Mouse (Mus musculus): ENCODE results near the gene Klhl40. TPM values are rescaled to one million over a fixed set of nuclear protein-coding genes. Genes with fewer than 3 reads are reported as not detected.

The Klhl40 gene
- total RNA-seq (2021) = 1 to 10 TPM; 6.7 to 6.8 TPM
- long read RNA-seq, experiment 1, transcript Klhl40-201 (6 exons, 2,370 nt) = major isoform, 13 of 14 reads
- long read RNA-seq, experiment 1, partial matches to known transcripts = 0 of 14 reads
- long read RNA-seq, experiment 1, other reads (novel, unspliced or antisense) = 1 of 14 reads
- long read RNA-seq, experiment 2, transcript Klhl40-201 (6 exons, 2,370 nt) = major isoform, 12 of 13 reads
- long read RNA-seq, experiment 2, partial matches to known transcripts = 0 of 13 reads
- long read RNA-seq, experiment 2, other reads (novel, unspliced or antisense) = 1 of 13 reads

GRCm38 (mm10) chr9:121777484-121778065 is at the start of gene Klhl40:
Gene Klhl40 (plus strand): TSS chr9:121777607.
- intact Hi-C loops (cut with DNase I) = no loop called here
- DNase-seq = no peak

GRCm38 (mm10) chr9:121740490-121740889 is 36.9 kb upstream of the Klhl40 start:
- intact Hi-C loops (cut with DNase I) = no loop called here
- DNase-seq = no peak

GRCm38 (mm10) chr9:121741168-121741567 is 36.2 kb upstream of the Klhl40 start:
- intact Hi-C loops (cut with DNase I) = no loop called here
- DNase-seq = no peak

GRCm38 (mm10) chr9:121744051-121744450 is 33.4 kb upstream of the Klhl40 start:
- intact Hi-C loops (cut with DNase I) = no loop called here
- no peak for DNase-seq

GRCm38 (mm10) chr9:121752774-121753173 is 24.6 kb upstream of the Klhl40 start:
- intact Hi-C loops (cut with DNase I) = no loop called here

GRCm38 (mm10) chr9:121754624-121755023 is 22.8 kb upstream of the Klhl40 start:
- no peak for DNase-seq
- intact Hi-C loops (cut with DNase I) = no loop called here

More at GRCm38 (mm10) chr9:121752774-121753173, 24.6 kb upstream of the Klhl40 start:
- DNase-seq = no peak

- intact Hi-C loops (cut with DNase I) = no loop called here
- DNase-seq = no peak
Observed at GRCm38 (mm10) chr9:121756785-121757184, 20.6 kb upstream of the Klhl40 start.

GRCm38 (mm10) chr9:121757432-121757831 is 20.0 kb upstream of the Klhl40 start:
- DNase-seq = peak in 1 of 2 experiments; percentile 43
- intact Hi-C loops (cut with DNase I) = no loop called here

- intact Hi-C loops (cut with DNase I) = no loop called here
- DNase-seq = no peak
Observed at GRCm38 (mm10) chr9:121757835-121758814, 19.3 kb upstream of the Klhl40 start.

GRCm38 (mm10) chr9:121759091-121760081 is 18.0 kb upstream of the Klhl40 start, which contains the start of gene Zfp651:
Gene Zfp651 (plus strand): TSS chr9:121759330.
- peak; percentile 78 to 83 for DNase-seq
- intact Hi-C loops (cut with DNase I) = loop anchor here (5.0 kb wide), 1 partner anchor 73 kb away; no protein-coding TSS in a partner anchor

GRCm38 (mm10) chr9:121760271-121761090 is 16.9 kb upstream of the Klhl40 start:
- intact Hi-C loops (cut with DNase I) = loop anchor here (5.0 kb wide), 1 partner anchor 72 kb away; no protein-coding TSS in a partner anchor
- DNase-seq = peak; percentile 78 to 83

GRCm38 (mm10) chr9:121761091-121761665 is 16.2 kb upstream of the Klhl40 start:
- DNase-seq = no peak

GRCm38 (mm10) chr9:121761787-121762186 is 15.6 kb upstream of the Klhl40 start:
- no peak for DNase-seq
- intact Hi-C loops (cut with DNase I) = loop anchor here (5.0 kb wide), 1 partner anchor 71 kb away; no protein-coding TSS in a partner anchor

More at GRCm38 (mm10) chr9:121761091-121761665, 16.2 kb upstream of the Klhl40 start:
- intact Hi-C loops (cut with DNase I) = loop anchor here (5.0 kb wide), 1 partner anchor 71 kb away; no protein-coding TSS in a partner anchor

GRCm38 (mm10) chr9:121762248-121762647 is 15.2 kb upstream of the Klhl40 start:
- no peak for DNase-seq
- intact Hi-C loops (cut with DNase I) = loop anchor here (5.0 kb wide), 1 partner anchor 70 kb away; no protein-coding TSS in a partner anchor

- intact Hi-C loops (cut with DNase I) = loop anchor here (5.0 kb wide), 1 partner anchor 70 kb away; no protein-coding TSS in a partner anchor
- no peak for DNase-seq
Observed at GRCm38 (mm10) chr9:121762761-121763160, 14.6 kb upstream of the Klhl40 start.

- intact Hi-C loops (cut with DNase I) = loop anchor here (5.0 kb wide), 1 partner anchor 69 kb away; no protein-coding TSS in a partner anchor
- peak; percentile 65 to 77 for DNase-seq
Observed at GRCm38 (mm10) chr9:121763716-121764115, 13.7 kb upstream of the Klhl40 start.

GRCm38 (mm10) chr9:121765166-121765855 is 12.1 kb upstream of the Klhl40 start:
- DNase-seq = no peak
- intact Hi-C loops (cut with DNase I) = no loop called here

Data from heart, postnatal 14 days (tissue).